Mouse (Mus musculus): ENCODE data around the gene Stat3.

Gene Stat3

DNA sequence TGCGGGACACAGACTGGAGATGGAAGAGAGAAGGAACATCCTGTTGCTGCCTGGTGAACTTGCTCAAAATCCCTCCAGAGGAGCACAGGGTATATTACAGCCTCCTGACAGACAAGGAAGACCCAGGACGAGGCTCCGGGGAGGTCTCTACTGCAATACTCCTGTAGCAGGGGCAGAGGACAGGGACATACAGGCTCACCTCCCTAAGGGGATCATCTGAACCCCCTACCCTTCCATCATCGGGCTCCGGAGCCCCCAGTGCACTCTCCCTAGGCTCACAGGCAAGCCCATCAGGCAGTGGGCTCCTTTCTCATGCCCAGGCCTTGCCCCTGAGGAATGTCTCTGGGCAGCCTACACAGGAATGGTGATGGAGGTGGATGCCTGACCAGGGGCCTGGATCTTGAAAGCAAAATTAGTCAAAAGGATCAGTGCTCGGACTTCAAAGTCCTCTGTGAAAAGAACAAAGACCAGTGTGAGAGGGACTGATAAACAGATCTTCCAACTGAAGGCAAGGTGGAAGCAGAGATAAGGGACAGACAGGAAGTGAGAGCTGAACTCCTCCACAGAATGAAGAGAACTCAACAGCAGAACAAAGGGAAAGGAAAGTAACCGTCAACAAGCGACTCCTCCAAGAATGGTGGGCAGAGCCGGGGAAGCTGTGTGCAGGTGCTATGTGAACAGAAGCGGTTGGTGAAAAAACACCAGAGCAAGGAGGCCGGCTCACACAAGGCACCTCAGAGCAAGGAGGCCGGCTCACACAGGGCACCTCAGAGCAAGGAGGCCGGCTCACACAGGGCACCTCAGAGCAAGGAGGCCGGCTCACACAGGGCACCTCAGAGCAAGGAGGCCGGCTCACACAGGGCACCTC lies 47.9 kb downstream of the Stat3 start:
- DNase-seq (ENCODE audit: low spot score in 2 of 2): no peak

DNA sequence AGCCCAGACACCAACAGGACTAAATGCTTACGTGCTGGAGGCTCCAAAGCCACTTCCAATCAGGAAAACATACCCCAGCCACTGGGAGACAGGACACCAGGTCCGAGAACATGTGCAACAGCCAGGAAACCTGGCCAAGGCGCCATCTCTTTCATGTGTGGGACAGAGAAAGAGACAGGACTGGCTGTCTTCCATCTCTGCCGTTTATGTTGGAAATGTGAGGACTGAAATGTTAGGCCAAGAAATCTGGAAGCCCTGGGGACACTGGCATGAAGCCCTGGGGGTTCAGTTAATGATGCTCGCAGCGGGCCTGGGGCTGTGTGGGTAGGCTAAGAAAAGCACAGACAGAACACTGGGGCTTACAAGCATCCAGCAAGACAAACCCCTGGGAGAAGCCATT lies 48.9 kb downstream of the Stat3 start:
- DNase-seq (ENCODE audit: low spot score in 2 of 2): no peak

DNA sequence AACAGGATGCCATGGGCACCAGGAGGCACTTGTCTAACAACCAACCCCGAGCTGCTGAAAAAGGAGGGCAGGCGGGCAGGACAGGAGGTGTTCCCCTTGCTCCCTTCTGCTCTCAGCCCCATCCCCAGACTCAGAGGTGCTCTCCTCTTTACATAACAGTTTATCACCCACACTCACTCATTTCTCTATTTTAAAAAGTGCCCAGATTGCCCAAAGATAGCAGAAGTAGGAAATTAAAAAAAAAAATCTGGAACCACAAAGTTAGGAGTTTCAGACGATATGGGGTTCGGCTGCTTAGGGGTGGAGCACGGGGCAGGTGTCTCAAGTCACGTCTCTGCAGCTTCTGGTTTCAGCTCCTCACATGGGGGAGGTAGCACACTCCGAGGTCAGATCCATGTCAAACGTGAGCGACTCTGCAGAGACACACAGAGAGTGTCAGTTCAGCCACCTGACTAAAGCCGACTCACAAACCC lies 51.0 kb downstream of the Stat3 start:
- DNase-seq (ENCODE audit: low spot score in 2 of 2): no peak

GRCm38 (mm10) chr11:100887764-100888163 lies 51.6 kb downstream of the Stat3 start:
- DNase-seq (ENCODE audit: low spot score in 2 of 2): no peak

DNA sequence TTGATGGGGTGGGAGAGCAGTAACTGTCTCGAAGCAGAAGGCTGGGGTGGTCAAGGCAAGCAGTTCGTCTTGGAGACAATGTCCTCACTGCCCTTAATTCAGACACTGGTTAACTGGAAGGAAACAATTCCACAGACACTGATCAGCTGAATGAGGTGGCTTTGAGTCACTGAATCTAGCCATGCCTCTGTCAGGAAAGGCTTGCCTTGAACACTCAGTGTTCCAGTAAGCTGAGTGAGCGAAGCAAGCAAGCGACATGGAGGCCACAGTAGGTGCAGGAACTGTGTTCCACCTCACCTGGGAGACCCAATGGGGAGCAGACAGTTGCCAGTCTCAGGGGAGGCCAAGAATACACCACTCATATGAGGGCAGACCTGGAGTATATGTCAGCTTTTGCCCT lies 52.1 kb downstream of the Stat3 start:
- DNase-seq (ENCODE audit: low spot score in 2 of 2): no peak

- no peak for DNase-seq (ENCODE audit: low spot score in 2 of 2)
Observed at GRCm38 (mm10) chr11:100886188-100886740, 53.1 kb downstream of the Stat3 start.

GRCm38 (mm10) chr11:100885472-100885871 lies 53.9 kb downstream of the Stat3 start:
- DNase-seq (ENCODE audit: low spot score in 2 of 2): no peak

- no peak for DNase-seq (ENCODE audit: low spot score in 2 of 2)
Observed at GRCm38 (mm10) chr11:100883640-100884039, 55.7 kb downstream of the Stat3 start.

- DNase-seq (ENCODE audit: low spot score in 2 of 2): no peak
Observed at GRCm38 (mm10) chr11:100879321-100880078, 59.8 kb downstream of the Stat3 start.

DNA sequence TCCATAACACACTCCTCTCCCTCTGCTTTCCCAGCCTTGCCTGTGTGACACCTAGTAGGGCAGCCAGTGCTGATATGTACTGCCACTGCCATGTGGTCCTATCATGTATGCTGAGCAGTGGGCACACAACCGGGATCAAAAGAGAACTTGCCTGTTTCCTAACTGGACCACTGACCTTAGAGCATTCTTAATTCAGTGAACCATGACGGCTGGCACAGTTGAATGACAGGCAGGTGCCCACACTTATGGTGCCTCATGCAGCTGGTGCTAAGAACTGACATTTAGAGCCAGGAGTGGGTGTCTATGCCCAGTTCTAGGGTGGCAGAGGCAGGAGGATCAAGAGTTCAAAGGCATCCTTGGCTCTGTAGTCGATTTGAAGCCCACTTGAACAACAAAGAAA lies 63.6 kb downstream of the Stat3 start:
- no peak for DNase-seq (ENCODE audit: low spot score in 2 of 2)

- no peak for DNase-seq (ENCODE audit: low spot score in 2 of 2)
Observed at GRCm38 (mm10) chr11:100870968-100871350, 68.4 kb downstream of the Stat3 start.

- no peak for DNase-seq (ENCODE audit: low spot score in 2 of 2)
Observed at GRCm38 (mm10) chr11:100870256-100870967, 68.9 kb downstream of the Stat3 start.

DNA sequence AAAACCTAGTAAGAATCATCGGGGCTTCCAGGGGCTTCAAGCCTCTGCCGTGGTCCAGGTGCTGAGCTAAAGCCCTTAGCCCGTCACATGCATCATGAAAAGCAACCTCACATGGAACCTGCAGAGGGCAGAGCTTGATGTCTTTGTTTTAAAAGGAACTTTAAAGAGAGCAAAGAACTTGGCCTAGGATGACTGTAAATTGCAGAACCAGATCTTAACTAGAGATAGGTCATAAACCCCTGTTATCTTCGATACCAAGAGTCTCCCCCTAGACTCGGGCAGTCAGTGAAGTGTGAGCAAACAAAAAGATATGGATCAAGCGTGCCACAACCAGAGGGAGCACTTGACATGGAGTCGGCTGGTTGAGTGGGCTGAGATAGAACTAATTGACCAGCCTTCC lies 73.7 kb downstream of the Stat3 start:
- no peak for DNase-seq (ENCODE audit: low spot score in 2 of 2)

DNA sequence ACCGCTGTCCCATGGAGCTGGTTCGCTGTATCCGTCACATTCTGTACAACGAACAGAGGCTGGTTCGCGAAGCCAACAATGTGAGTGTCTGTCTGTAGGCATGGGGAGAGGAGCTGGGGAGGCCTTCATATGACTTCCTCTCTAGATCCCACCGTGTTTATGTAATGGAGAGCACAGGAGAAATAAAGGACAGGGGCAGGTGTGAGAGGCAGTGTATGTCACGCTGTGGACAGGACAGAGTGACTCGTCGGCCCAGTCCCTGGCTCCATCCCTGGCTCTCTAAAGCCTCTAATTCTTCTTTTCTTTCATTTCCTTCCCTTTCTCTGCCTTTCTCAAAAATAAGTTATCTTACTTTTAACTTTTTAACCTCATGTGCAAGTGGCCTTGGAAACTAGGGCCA lies 76.2 kb downstream of the Stat3 start:
- no peak for DNase-seq (ENCODE audit: low spot score in 2 of 2)

DNA sequence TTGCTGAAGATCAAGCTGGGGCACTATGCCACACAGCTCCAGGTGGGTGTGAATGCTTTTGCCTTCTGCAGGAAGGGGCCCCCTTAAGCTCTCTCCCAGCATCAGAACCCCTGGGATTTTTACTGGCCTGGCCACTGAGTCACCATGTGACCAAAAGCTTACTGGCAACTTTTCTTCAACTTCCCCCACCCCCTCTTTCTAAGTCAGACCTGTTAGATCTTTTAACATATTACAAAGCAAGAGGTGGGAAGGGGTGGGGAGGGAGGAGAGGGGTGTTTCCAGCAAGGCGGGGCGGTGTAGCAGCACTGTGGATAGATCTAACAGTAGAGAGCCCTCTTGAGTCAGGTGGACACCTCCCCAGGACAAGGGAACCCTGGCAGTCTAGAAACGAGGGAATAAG lies 77.5 kb downstream of the Stat3 start:
- no peak for DNase-seq (ENCODE audit: low spot score in 2 of 2)

DNA sequence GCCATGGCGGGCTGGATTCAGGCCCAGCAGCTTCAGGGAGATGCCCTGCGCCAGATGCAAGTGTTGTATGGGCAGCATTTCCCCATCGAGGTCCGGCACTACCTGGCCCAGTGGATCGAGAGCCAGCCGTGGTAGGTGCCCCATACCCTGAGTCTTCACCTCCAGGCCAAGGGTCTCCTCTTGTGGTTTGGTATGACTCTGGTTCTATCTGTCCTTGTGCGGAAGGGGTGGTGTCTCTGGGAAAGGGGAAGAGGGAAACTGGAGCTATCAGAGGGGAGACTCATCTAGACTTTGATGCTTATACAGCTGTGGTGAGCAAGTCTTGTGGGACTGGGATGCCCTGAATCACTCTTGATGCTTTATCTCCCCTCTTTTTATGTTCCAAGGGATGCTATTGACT lies 78.0 kb downstream of the Stat3 start:
- DNase-seq (ENCODE audit: low spot score in 2 of 2): no peak

DNA sequence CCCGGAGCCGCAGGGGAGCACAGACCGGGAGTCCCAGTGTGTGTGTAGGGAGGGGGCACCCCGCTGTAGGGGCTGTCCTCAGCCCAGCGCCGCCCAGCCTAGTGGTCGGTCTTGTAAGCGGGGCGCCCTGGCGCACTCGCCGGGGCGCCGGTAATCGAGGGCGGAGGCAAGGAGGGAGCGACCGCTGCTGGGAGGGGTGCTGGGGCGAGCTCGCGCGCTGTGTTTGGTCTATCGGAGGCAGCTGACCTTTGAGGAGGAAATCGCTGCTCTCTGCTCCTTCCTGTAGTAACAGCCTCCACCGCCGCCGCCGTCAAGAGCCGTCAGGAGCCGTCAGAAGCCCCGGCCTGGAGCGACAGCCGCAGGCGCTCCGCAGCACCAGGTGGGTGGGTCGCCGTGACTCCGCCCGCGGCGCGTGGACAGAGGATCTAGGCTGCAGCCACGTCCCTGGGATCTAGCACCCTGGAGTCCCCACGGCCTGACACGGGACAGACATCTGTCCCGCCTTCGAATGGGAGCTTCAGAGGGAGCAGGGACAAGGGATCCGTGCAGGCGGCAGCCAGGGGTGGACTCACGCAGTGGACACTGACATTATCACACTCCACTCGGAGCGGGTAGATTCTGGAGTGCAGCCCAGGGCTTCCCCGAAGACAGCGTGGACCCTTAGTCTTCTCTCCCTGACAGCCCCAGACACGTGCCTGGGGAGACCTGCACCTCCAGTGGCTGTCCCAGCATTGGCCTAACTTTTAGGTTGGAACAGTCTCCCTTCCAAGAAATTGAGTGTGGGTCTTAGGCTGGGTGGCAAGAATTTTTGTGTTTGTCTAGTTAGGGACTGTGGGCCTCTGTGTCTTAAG lies 78.9 kb downstream of the Stat3 start:
- peak; percentile 69 to 78 for DNase-seq (ENCODE audit: low spot score in 2 of 2)

GRCm38 (mm10) chr11:100859579-100860075 lies 79.7 kb downstream of the Stat3 start:
- no peak for DNase-seq (ENCODE audit: low spot score in 2 of 2)

DNA sequence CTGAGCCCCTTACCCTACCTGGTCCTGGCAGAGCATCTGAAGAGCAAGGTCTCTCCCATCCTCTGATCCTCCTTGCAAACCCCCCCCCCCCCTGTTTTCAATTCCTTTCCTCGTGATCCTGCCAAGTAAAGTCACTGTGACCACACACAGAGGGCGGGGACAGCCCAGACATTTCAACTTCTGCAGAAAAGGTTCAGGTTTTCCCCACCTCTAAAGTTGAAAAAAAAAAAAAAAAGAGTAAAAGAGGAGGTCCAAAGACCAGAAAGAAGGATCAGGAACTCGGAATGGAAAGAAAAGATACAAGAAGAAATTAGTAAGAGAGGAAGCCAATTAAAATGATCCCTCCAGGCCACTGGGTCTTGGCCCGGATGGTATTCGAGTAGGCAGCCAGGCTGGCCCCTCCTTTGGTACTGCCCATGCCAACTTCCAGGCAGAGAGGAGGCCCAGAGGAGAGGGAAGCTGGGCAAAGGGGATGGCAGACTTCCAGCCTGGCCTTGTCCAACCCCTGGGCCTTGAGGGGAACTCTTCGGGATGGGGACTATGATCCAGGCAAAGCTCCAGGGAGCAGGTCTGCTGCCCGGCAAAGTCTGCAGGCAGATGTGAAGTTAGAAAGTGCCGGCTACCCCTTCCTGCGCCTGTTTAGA lies 80.3 kb downstream of the Stat3 start, which contains the start of gene Stat5a:
Stat5a (plus strand) TSS at position 417 of the 644 bp plus-strand sequence.
- DNase-seq (ENCODE audit: low spot score in 2 of 2): no peak

DNA sequence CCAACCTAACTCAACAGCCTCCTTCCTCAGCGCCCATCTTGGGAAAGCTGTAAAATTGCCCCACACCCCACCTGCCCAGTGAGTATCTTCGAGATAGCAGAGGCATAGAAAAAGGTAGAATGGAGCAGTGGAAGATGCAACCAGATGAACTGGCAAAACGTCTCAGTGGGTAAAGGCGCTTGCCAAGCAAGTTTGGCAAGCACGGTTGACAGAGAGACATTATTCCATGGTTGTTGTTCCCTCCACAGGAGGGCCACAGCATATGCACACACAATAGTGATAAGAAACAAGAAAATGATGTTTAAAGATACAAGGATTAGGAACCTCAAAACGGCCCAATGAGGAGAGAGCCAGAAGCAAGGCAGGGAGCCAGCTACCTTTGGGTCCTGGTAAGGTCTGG lies 81.4 kb downstream of the Stat3 start:
- DNase-seq (ENCODE audit: low spot score in 2 of 2): no peak

Measured in spleen, postnatal 14 days (tissue).